Mouse (Mus musculus) small intestine, adult 2 months (tissue): ENCODE data around the gene Pkmyt1. TPM values are rescaled to one million over a fixed set of nuclear protein-coding genes. Genes with fewer than 3 reads are reported as not detected.

Source experiments
- H3K27ac ChIP-seq: fragments of 200-500 bp; 2 replicates; pipeline ENCODE4 v1.5.1; 2012; ENCODE audit warnings: low read depth, low read length, control low read depth, inconsistent platforms; ENCODE audit not compliant: insufficient read depth
- H3K27me3 ChIP-seq: fragments of 200-500 bp; 2 replicates; pipeline ENCODE4 v1.6.1; 2012; ENCODE audit warnings: mild to moderate bottlenecking, moderate library complexity, low read length, inconsistent platforms; ENCODE audit not compliant: control insufficient read depth, insufficient read depth
- H3K36me3 ChIP-seq: fragments of 200-500 bp; 2 replicates; pipeline ENCODE4 v1.6.1; 2012; ENCODE audit warnings: mild to moderate bottlenecking, low read length, control low read depth, inconsistent platforms; ENCODE audit not compliant: control insufficient read depth, insufficient read depth
- H3K4me1 ChIP-seq: fragments of 200-500 bp; 2 replicates; pipeline ENCODE4 v1.6.1; 2012; ENCODE audit warnings: low read length, inconsistent platforms, mixed read lengths; ENCODE audit not compliant: control insufficient read depth, insufficient read depth, insufficient read length
- H3K4me3 ChIP-seq: fragments of 200-500 bp; 2 replicates; pipeline ENCODE4 v1.5.1; 2012; ENCODE audit warnings: low read depth, mild to moderate bottlenecking, control low read depth, inconsistent platforms, low read length, moderate library complexity
- CTCF ChIP-seq: fragments of 200-500 bp; IDR thresholded peaks from 2 replicates; pipeline ENCODE4 v1.5.1; 2012; ENCODE audit warnings: low read depth, mild to moderate bottlenecking, control low read depth, inconsistent platforms, low read length, moderate library complexity, mixed read lengths; ENCODE audit not compliant: insufficient replicate concordance, insufficient read length; ENCODE audit errors: extremely low read depth
- POLR2A ChIP-seq: fragments of 200-500 bp; IDR thresholded peaks from 2 replicates; pipeline ENCODE4 v1.6.1; 2012; ENCODE audit warnings: low read depth, mild to moderate bottlenecking, control low read depth, inconsistent platforms, low read length, moderate library complexity
- WGBS: fragments of 180-500 bp; shearing (Covaris S2); methylation state at CpG from one replicate; pipeline ENCODE4 v1.1.7; 2018; 5-methylcytosine and 5-hydroxymethylcytosine counted together
- polyA plus RNA-seq: library from polyadenylated mRNA; depleted of rRNA; stranded (reverse); fragments of >200 nt; gene quantifications from 2 replicates; pipeline ENCODE4 v1.2.3, GENCODE M21; 2012

Gene Pkmyt1
- polyA plus RNA-seq, 1 experiment = 42.3 TPM

DNA sequence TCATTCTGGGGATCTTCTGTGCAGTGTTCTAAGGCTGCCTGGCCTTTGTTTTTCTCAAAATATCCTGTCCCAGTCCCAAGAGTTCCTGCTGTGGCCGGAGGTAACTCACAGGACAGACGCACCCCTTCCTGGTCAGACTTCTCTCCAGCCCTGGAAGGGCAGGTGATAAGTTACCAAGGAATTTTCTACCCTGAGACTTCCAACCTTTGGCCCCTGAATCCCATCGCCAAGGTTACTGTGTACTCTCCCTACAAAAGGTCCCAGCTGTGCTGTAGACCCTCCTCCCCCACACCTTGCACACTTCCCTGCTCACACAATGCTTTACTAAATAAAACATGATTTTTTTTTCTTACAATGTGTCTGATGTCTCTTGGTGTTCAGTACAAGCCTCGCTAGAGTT, 44.0 kb upstream of the Pkmyt1 start:
- Histone ChIP-seq H3K4me1 (no peaks in the 10 kb centered on the region), H3K27me3 (peaks cover 15% of the 10 kb centered on the region), H3K36me3 (no peaks in the 10 kb centered on the region), H3K27ac (no peak overlapping the region), H3K4me3 (no peak overlapping the region)
- 27% methylated on average over 4 of the region's 4 CpGs for WGBS
- TF ChIP-seq CTCF (no peak), POLR2A (no peak)

- TF ChIP-seq POLR2A = no peak
- no peak for TF ChIP-seq CTCF
- 86% methylated on average over 3 of the region's 3 CpGs for WGBS
- H3K27ac ChIP-seq = no peak overlapping the region
Measured at GRCm38 (mm10) chr17:23682530-23682929, 43.6 kb upstream of the Pkmyt1 start.

DNA sequence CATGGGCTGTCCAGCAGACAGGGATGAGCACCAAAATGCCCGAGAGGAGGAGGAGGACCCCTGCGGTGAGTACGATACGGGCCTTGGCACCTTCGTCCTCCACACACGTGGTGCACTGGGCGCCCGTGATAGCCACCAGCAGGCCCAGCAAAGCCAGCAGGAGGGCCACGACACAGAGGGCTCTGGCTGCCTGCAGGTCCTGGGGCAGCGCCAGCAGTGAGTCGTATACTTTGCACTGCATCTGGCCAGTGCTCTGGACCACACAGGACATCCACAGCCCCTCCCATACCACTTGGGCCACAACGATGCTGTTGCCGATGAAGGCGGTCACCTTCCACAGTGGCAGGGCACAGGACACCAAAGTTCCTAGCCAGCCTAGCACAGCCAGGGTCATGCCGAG, 42.9 kb upstream of the Pkmyt1 start:
- H3K27me3 ChIP-seq = peaks cover 15% of the 10 kb centered on the region
- H3K36me3 ChIP-seq = no peaks in the 10 kb centered on the region
- WGBS = 55% methylated on average over 15 of the region's 15 CpGs
- no peak overlapping the region for H3K27ac ChIP-seq
- H3K4me3 ChIP-seq = no peak overlapping the region
- no peaks in the 10 kb centered on the region for H3K4me1 ChIP-seq
- TF ChIP-seq CTCF (no peak), POLR2A (no peak)

More at GRCm38 (mm10) chr17:23682530-23682929, 43.6 kb upstream of the Pkmyt1 start:
- peaks cover 15% of the 10 kb centered on the region for H3K27me3 ChIP-seq
- no peaks in the 10 kb centered on the region for H3K4me1 ChIP-seq
- H3K4me3 ChIP-seq = no peak overlapping the region
- no peaks in the 10 kb centered on the region for H3K36me3 ChIP-seq

DNA sequence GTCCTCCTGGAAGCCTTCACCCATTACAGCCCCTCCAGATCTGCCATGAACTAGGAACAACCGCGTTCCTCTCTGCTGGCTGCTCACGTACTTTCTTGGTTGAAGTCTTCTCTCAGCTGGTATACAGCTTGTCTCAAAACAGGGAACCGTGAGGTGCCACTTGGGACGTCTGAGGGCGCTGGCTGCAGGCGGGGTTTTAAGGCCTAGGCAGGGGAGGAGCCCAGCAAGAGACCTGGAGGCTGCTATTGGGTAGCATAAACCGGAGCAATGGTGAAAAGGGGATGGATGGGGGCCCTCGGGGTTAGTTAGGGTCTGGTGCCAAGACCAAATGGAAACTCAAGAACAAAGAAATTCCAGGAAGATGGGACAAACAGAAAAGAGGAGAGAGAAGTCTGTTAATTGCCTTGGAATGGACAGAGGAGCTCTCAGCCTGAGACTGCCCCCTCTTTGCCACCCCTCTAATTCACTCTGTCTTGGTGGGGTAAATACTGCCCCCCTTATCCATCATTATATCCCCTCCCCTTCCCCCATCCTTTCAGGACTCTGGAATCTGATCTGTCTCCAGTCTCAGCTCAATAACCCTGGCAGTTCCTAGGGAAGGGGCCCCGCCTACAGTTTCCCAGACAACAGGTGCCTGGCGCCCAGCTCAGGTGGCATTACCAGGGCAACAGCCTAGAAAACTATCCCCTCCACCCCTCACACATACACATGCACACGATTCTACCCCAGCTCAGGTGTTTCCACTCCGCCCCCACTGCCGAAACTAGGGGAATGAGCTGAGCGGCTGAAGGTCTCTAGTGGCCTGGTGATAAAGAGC, 42.1 kb upstream of the Pkmyt1 start, which contains the start of gene Cldn9:
Gene Cldn9, minus strand, starts transcription at position 171 of the 817 bp plus-strand sequence.
- Histone ChIP-seq H3K4me1 (no peaks in the 10 kb centered on the region), H3K27ac (no peak within 1 kb of the TSS), H3K4me3 (no peak within 1 kb of the TSS), H3K36me3 (no peaks in the 10 kb centered on the region), H3K27me3 (peaks cover 10% of the 10 kb centered on the region)
- WGBS = 38% methylated on average over 15 of the region's 15 CpGs
- TF ChIP-seq POLR2A (no peak), CTCF (no peak)

DNA sequence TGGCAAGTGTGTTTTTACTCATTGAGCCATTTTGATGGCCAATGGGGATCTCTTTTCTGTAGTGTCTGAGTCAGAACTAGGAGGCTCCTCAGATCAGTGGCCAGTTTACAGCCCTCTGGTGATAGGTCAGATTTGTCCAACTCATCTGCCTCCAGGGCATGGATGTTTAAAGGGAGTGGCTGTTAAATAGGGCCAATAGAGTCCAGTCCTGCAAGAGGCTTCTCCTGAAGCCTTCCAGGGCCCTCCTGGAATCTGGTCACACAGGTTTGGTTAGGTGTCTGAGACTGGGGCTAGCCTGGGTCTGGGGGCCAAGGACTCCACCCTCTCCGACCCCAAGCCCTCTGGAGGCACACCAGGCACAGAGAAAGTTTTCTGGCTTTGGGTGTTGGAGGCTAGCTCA, 31.6 kb upstream of the Pkmyt1 start:
- peaks cover 4% of the 10 kb centered on the region for H3K27me3 ChIP-seq
- TF ChIP-seq POLR2A = no peak
- no peaks in the 10 kb centered on the region for H3K36me3 ChIP-seq
- H3K4me3 ChIP-seq = no peak overlapping the region
- peaks cover 3% of the 10 kb centered on the region; the same call in 1 of the 2 replicates for H3K4me1 ChIP-seq
- 50% methylated on average over 1 of the region's 1 CpGs for WGBS
- no peak overlapping the region for H3K27ac ChIP-seq

- TF ChIP-seq POLR2A (no peak), CTCF (no peak)
- H3K27me3 ChIP-seq = peaks cover 8% of the 10 kb centered on the region
- H3K36me3 ChIP-seq = no peaks in the 10 kb centered on the region
- 72% methylated on average over 3 of the region's 3 CpGs for WGBS
- no peak overlapping the region for H3K4me3 ChIP-seq
- H3K4me1 ChIP-seq = peaks cover 5% of the 10 kb centered on the region; the same call in 1 of the 2 replicates
- no peak overlapping the region for H3K27ac ChIP-seq
Measured at GRCm38 (mm10) chr17:23695801-23696200, 30.3 kb upstream of the Pkmyt1 start.

DNA sequence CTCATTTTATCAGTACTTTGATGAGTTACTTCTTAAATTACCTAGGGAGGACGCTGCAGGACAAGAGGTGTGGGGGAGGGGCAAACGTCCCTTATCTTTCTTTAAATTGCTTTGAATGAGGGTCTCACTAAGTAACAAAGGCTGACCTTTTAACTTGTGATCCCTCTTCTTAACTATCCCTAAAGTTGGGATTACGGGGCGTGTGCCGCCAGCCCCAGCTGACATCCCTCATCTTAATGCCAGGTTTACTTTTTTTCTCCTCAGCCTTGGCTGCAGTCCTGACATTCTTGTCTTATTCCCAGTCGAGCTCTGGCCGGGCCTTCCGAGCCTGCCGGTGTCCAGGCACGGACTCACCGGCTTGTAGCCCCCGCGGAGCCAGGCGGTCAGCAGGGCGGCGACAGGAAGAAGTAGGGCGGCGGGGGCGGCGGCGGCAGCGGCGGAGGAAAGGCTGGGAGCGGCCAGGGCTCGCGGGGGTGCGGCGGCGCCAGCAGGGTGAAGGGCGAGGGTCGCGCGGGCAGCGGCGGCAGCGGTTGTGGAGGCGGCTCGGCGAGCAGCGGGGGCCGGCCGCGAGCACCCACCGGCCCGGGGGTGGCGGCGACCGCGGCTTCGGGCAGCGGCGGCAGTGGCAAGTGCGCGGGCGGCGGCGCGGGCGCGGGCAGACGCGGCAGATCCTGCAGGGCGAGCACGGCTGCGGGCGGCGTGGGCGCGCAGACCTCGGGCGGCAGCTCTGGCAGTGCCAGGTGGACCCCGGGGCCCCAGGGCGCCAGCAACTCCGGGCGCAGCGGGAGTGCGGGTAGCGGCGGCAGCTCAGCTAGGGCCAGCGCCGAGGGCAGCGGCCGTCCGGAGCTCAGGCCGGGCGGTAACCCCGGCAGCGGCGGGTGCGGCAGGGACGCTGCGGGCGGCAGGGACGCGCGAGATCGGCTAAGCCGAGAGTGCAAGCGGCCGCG, 26.7 kb upstream of the Pkmyt1 start:
- H3K27ac ChIP-seq = no peak overlapping the region
- under 1% methylated on average over 98 of the region's 101 CpGs for WGBS
- peaks cover 12% of the 10 kb centered on the region for H3K27me3 ChIP-seq
- TF ChIP-seq CTCF (no peak), POLR2A (no peak)
- peak overlapping the region; percentile 80 for H3K4me3 ChIP-seq
- H3K36me3 ChIP-seq = no peaks in the 10 kb centered on the region
- peaks cover 5% of the 10 kb centered on the region; the same call in 1 of the 2 replicates for H3K4me1 ChIP-seq
